Mouse (Mus musculus) left cerebral cortex, postnatal 4 days (tissue): ENCODE measurements around the gene Ctnna3. TPM values are rescaled to one million over a fixed set of nuclear protein-coding genes. Genes with fewer than 3 reads are reported as not detected.
"Not testable (repeated sequence)": the region's sequence is repeated elsewhere in the genome, so short reads cannot be mapped to it uniquely, and the experiment has no call there.

Source experiments
- DNase-seq: peaks from one replicate; pipeline ENCODE4 v3.0.0-alpha.2; 2022
- intact Hi-C: fragments of 180-260 bp; cut with DNase I; formaldehyde crosslinking; loops from one replicate; pipeline ENCODE4 v1.15.1; 2025
- total RNA-seq, 2 experiments: library from RNA; stranded (reverse); gene quantifications; 2 replicates each; pipeline ENCODE4 v1.2.3; 2021

The Ctnna3 gene
- total RNA-seq, 2 experiments from 2014 or later, result 0.66 to 0.90 TPM

DNA sequence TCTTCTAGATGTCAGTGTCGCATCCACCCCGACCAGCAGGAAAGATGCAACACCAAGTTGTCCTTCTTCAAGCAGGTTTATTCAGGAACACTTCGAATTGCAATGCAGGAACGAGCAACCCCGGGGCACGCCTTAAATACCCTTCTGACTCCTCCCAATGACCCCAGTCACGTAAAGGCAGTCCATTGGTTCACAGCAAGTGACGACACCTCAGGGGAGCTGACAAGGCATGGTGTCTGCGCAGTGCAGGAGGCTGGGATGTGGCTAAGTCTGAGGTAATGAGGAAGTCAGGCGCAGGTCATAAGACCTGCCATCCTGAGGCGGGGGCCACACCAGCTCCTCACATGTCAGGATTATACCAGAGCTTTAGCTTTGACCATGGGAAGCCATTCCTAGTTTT is 1311.8 kb downstream of the Ctnna3 start:
- intact Hi-C loops, DNase-seq: not testable (repeated sequence)

DNA sequence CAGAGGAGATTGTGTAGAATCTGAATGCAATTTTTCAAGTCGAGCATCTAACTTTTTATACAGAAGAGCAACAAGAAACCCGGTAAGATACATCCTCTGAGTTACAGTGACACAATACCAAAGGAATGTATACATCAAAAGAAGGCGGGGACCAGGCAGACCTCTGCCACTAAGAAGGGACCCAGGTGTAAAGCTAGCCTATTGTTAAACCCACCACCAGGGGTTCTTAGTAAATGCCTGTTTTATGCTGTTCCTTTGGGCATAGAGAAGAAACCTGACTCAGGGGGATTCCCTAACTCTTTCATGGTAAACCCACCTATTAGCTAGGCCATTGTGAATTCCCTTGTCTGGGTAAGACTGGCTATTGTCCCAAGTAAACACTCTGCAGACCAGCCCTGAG is 1314.2 kb downstream of the Ctnna3 start:
- DNase-seq, intact Hi-C loops: not testable (repeated sequence)

DNA sequence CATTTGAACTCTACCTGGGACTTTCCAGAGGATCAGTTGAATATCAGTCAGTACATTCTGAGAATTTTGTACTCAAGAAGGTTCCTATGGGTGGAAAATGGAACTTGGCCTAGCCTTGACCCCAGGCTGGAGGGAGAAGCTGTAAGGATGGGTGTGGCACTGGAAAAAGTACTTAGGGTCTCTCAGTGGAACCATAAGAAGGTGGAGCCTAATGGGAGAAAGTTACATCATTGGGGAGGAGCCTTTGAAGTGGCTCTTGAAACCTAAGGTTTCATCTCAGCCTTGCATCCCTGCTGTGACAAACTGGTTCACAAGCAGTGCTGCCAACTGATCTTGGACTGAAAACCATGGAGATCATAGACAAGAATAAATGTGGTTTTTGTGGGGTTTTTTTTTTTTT is 1318.8 kb downstream of the Ctnna3 start:
- no peak for DNase-seq
- intact Hi-C loops, result no loop called here

DNA sequence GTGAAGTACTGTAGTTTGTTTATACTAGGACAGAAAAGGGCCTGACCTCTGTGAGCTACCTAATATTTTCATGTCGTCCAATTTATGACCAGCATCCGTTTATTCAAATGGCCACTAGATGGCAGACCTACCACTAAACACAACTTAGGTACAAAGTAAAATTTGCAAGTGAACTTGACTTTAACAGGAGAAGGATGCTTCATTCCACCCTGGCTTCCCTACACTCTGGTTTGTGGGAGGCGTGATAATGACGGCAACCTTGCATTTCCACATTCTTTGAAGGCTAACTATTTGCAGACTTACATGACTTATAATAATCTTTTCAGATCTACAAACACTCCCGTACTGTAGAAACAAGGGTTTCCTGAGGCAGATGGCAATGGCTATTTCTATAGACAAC is 1320.9 kb downstream of the Ctnna3 start:
- peak; percentile 32 for DNase-seq
- intact Hi-C loops, result loop anchor here (5.0 kb wide), 2 partner anchors 1827 to 1982 kb away; no protein-coding TSS in a partner anchor

DNA sequence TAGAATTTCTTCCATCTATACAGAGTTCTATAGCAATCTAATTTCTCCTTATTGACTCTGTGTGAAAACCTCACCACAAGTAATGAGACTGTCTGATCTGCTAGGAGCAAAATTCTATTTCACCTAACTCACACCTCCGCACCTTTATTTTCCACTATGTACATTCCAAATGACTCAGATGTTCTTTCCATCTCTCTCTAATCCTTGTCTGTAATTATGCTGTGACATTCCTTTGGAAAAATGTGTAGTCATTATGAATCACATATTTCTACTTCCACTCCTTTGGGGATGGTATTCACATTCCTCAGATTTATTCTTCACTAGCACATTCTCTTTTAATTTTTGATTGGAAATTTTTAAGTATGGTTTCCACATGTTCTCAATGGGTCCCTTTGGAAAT is 1406.4 kb downstream of the Ctnna3 start:
- intact Hi-C loops, result no loop called here
- no peak for DNase-seq

DNA sequence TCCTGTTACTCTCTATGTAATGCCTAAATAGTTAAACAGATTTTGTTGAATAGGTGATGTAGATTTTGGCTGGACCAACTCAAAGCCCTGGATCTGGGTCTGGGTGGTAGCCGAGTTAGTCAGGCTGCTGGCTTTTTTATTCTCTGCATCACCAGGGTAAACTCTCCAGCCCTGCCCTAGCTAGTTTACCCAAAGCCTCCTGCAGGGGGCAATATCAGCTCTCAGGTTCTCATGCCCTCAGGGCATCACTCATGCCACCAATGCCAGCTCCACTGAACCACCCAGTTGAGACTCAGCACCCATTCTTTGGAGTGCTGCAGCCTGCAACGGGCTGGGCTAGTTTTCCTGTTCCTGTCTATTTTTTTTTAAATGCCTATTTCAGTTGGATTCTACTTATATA is 1431.5 kb downstream of the Ctnna3 start:
- peak; percentile 12 for DNase-seq
- intact Hi-C loops, result no loop called here

DNA sequence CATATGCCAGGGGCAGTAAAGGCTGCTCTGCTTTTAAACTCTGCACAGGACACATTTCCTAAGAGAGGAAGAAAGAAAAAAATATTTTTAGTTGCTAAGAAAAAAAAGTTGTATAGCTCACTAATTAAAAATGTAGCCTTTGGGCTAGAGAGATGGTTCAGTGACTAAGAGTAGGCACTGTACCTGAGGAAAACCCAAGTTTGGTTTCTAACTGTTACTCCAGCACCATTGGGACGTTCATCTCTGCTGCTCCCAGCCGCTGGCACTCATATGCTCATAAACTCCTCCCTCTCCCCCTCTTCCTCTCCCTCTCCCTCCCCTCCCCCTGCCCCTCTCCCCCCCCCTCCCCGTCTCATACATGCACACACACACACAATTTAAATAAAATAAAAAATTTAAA is 1441.0 kb downstream of the Ctnna3 start:
- intact Hi-C loops, result no loop called here
- no peak for DNase-seq

DNA sequence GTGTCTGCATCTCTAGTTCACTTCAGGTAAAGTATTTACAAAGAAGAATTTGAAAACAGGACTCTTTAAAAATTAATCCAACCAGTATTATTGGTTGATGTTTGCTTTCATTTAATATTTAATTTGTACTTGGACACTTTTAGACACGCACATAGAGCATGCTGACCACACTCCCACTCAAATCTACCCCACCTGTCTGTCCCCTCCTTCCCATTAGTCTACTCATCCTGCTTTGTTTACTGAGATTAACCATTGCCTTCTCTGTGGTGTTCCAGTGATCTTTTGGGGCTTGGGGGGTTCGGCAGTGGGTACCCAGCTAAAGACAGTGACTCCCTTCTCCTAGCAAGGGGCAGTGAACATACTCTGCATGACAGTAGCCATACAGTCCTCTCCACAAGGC is 1446.6 kb downstream of the Ctnna3 start:
- intact Hi-C loops, result no loop called here
- DNase-seq, result no peak

DNA sequence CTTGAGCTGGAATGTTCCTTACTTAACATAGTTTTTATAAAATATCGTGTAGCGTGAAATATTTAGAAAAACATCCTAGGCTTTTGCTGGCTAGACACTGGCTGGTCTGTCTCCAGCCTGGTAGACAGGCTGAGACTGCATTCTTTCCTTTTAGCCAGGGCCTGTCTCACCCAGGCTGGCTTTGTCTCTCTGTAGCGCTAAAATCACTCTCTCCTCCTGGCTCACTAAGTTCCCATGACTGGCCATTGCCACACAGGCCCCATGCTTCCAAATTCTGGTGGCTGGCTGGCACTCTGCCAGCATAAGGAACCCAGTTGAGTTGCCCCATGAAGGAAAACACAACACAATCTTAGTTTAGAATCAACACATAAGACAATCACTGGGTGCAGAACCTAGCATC is 1450.0 kb downstream of the Ctnna3 start:
- intact Hi-C loops, result no loop called here
- DNase-seq, result peak; percentile 3

DNA sequence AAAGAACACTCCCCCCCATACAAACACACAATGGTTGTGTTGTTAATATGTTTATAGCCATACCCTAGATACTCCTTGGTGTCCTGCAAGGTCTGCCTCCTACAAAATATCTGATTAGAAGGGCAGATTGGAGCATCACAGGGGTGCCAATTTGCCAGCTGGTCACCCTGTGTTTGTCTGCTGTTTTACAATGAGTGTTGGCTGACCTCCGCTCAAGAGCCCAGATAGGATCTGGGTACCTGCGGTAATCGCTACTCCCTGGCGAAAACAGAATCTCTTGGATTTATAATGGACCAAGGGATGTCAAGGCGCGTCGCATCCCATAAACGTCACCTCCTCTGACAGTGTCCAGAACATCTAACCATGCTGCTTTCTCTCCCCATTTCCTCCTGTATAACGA is 1457.0 kb downstream of the Ctnna3 start:
- intact Hi-C loops, result no loop called here
- DNase-seq, result peak; percentile 69

DNA sequence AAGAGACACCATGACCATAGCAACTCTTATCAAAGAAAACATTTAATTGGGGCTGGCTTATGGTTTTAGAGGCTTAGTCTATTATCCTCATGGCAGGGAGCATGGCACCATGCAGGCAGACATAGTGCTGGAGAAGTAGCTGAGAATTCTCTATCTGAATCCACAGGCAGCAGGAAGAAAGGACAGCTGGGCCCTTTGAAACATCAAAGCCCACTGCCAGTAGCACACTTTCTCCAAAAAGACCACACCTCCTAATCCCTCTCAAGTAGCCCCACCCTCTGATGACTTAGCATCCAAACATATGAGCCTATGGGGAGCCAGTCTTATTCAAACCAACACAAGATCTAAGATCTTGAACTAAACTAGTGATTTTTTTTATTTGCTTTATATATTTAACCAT is 1462.6 kb downstream of the Ctnna3 start:
- no peak for DNase-seq
- intact Hi-C loops, result no loop called here

DNA sequence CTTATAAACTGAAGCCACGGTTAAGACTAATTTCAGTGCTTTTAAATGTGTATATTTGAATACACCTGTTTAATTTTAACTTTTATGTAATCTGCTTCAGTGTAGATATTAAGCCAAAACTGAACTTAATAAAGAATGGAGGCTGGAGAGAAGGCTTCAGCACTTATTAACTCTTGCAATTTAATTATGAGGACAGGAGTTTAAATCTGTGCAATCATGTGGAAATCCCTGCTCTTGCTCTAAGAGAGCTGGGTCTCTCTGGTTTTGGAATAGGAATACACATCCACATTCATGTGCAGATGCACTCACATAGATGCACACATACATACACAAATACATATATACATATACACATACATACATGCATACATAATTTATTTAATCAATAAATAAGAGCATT is 1468.8 kb downstream of the Ctnna3 start:
- intact Hi-C loops, result no loop called here

DNA sequence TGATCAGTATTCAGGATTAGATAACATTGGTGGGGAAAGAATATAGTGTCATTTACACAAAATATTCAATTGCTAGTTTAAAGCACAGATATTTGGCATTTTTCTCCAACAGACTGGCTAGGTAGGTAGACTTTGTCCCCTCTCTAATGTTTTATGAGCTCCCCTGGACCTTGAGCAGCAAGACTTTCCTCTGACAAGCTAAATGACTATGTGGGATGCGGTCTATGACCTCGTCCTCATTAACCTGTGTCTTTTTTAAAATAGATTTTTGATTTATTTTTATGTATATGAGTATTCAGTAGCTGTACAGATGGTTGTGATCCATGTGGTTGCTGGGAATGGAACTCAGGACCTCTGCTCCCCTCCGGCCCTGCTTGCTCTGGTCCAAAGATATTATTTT is 1471.8 kb downstream of the Ctnna3 start:
- intact Hi-C loops, result no loop called here
- no peak for DNase-seq

More for the DNA sequence above, 1468.8 kb downstream of the Ctnna3 start:
- DNase-seq, result no peak

DNA sequence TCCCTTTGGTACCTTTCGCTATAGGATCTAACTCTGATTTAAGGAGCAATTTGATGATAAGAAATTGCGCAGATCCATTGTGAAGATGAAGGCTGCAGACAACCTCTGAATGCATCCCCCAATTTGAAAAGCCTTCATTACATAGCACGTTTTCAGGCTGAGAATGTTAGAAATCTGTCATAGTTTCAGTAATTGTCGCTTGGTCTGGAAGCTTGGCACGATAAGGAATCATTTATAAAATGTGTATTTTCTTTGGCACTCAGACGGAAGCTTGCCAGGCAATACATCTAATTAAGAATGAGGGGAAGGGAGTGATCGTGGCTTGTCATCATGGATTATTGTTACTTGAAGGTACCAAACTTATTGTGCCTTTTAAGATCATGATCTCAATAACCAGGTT is 1511.1 kb downstream of the Ctnna3 start:
- intact Hi-C loops, result no loop called here
- no peak for DNase-seq

DNA sequence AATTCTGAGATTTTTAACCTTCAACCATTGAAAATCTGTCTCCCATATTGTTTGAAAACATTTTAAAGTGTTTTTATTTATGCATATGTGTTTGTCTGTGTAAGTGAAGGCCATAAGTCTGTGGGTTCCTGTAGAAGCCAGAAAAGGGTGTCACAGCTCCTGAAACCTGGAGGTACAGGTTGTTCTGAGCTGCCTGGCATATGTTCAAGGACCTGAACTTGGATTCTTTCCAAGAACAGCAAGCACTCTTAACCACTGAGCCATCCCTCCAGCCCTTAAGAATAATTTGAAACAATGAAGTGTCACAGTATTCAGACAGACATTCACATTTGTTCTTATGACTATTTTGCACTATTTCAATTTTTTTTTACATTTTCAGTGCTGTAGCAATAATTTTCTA is 1528.5 kb downstream of the Ctnna3 start:
- intact Hi-C loops, result no loop called here

DNA sequence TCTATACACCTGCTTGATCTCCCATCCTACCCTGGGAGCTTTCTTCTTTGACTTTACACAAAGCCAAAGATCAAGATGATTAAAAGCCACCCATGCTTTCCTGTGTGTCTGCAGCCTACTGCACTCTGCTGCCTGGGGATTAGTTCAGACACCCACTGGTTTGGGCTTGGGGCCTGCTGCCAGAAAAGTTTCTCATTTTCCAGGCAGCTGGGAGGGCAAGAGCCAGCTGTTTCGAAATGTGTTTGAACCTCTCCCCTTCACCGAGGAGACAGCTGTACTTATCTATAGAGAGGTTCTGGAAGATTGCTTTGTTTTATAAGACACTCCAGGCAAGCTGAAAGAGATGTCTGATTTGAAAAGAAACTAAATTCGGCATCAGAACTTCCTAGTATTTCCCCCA is 1563.0 kb downstream of the Ctnna3 start:
- intact Hi-C loops, result no loop called here
- peak; percentile 1 for DNase-seq

More for the DNA sequence above, 1528.5 kb downstream of the Ctnna3 start:
- no peak for DNase-seq

DNA sequence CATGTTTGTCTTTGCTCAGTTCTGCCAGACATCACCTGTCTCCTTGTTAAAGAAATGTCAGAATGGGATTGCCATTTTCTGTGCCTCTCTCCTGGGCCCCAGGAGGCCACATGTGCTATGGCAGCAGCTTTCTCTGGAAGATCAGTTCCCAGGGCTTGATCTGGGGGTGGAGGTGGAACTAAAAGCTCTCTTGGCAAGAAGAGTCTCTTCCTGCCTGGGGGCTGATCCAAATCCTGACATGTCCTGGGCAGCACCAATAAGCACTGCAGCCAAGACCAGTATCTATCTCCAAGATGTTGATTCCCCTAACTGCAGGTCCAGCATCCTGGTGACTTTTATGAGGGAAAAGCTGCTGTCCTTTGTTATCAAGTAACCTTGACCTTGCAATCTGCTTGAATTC is 1583.6 kb downstream of the Ctnna3 start:
- intact Hi-C loops, result no loop called here
- peak; percentile 13 for DNase-seq

DNA sequence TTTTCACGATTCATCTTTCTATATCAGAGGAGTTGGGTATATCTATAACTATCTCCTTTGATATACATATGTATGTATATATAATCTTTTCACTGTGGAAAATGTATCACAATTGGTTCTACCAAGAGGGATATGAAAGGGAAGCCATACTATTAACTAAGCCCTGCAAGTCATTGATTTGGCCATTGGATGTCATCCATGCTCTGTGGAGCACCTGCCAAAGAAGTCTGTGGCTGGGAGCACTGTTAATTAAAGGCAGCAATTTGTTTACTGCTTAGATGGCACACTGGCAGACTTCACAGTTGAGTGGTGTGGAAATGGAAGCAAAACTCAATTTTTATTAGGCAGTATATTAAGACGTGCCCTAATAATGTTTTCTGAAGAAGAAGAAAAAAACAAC is 1592.8 kb downstream of the Ctnna3 start:
- DNase-seq, result peak; percentile 20
- intact Hi-C loops, result no loop called here

DNA sequence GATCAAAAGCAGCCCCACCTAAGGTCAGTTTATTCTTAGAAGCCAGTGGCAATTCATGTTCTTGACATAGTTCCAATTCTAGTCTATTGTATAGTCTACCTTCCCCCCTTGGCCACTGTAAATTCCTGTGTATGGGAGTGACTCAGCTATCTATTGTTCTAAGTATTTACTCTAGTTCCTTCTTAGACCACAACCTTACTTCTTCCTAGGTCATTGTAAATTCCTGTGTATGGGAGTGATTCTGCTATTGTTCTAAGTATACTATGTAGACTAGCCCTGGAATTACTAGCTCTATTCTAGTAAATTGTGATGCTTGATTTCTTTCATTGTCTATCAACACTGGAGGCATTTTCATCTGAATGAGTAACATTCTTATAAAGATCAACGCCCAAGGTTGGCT is 1603.6 kb downstream of the Ctnna3 start:
- intact Hi-C loops, DNase-seq: not testable (repeated sequence)

Other genes starting within 250 kb of the Ctnna3 start
- gene Mypn, start 226.1 kb upstream of the Ctnna3 start, total RNA-seq, result 1 to 10 TPM; 4.0 to 4.3 TPM
- gene Herc4, start 186.3 kb upstream of the Ctnna3 start, total RNA-seq, result 10 to 100 TPM; 47.7 to 55.8 TPM
- gene Sirt1, start 48.4 kb upstream of the Ctnna3 start, total RNA-seq, result 10 to 100 TPM; 14.9 to 17.5 TPM
- 1 to 10 TPM; 5.5 to 6.9 TPM for gene Dnajc12, start 47.7 kb upstream of the Ctnna3 start, total RNA-seq
- gene Gm7075, start 8.3 kb upstream of the Ctnna3 start, total RNA-seq, result not detected